Mouse (Mus musculus) heart, postnatal 0 days (tissue): Measurements from ENCODE around the gene Dbn1. TPM values are rescaled to one million over a fixed set of nuclear protein-coding genes. Genes with fewer than 3 reads are reported as not detected.
A peak's percentile ranks its signal among the peaks of the same experiment; 100 is the strongest.

Source experiments
- ATAC-seq: fragments of 200-750 bp; cut with Nextera tagmentation; 2 replicates; pipeline ENCODE4 v1.8.0; 2017; ENCODE audit warnings: low read depth, moderate number of reproducible peaks, moderate library complexity; ENCODE audit not compliant: insufficient read depth
- DNase-seq: peaks from one replicate; pipeline ENCODE4 v3.0.0-alpha.2; 2016; ENCODE audit warnings: low spot score
- H3K27ac ChIP-seq: fragments of 300-500 bp; sonication (generic); 2 replicates; pipeline ENCODE4 v1.5.1; 2014; ENCODE audit warnings: low read depth, mild to moderate bottlenecking
- H3K27me3 ChIP-seq: fragments of 300-500 bp; sonication (generic); 2 replicates; pipeline ENCODE4 v1.6.1; 2014; ENCODE audit warnings: low read length, mixed read lengths; ENCODE audit not compliant: control insufficient read depth, insufficient read depth
- H3K36me3 ChIP-seq: fragments of 300-500 bp; sonication (generic); replicated peaks from 2 replicates; pipeline ENCODE4 v1.6.1; 2014; ENCODE audit warnings: low read length, mixed read lengths; ENCODE audit not compliant: control insufficient read depth, insufficient read depth
- H3K4me1 ChIP-seq: fragments of 300-500 bp; sonication (generic); 2 replicates; pipeline ENCODE4 v1.6.1; 2014; ENCODE audit warnings: antibody characterized with exemption; ENCODE audit not compliant: control insufficient read depth, insufficient read depth
- H3K4me2 ChIP-seq: fragments of 300-500 bp; sonication (generic); 2 replicates; pipeline ENCODE4 v1.6.1; 2014; ENCODE audit warnings: low read depth, mild to moderate bottlenecking, low read length, moderate library complexity
- H3K4me3 ChIP-seq: fragments of 300-500 bp; sonication (generic); 2 replicates; pipeline ENCODE4 v1.5.1; 2014; ENCODE audit warnings: low read depth, low read length
- H3K9ac ChIP-seq: fragments of 300-500 bp; sonication (generic); replicated peaks from 2 replicates; pipeline ENCODE4 v1.6.1; 2014; ENCODE audit warnings: low read depth, low read length, mixed read lengths
- H3K9me3 ChIP-seq: fragments of 300-500 bp; sonication (generic); replicated peaks from 2 replicates; pipeline ENCODE4 v1.6.1; 2016; ENCODE audit warnings: low read length; ENCODE audit not compliant: control insufficient read depth
- CTCF ChIP-seq: IDR thresholded peaks from 2 replicates; pipeline ENCODE4 v1.5.1; 2016; ENCODE audit warnings: antibody characterized with exemption, control low read depth, low read depth
- EP300 ChIP-seq: IDR thresholded peaks from 2 replicates; pipeline ENCODE4 v1.6.1; 2016; ENCODE audit warnings: antibody characterized with exemption, low read depth
- WGBS: fragments of 180-500 bp; shearing (Covaris S2); extraction: QIAGEN DNeasy Blood & Tissue Kit; methylation state at CpG from one replicate; pipeline ENCODE4 v1.1.7; 2014; 5-methylcytosine and 5-hydroxymethylcytosine counted together
- polyA plus RNA-seq: library from polyadenylated mRNA; unstranded; fragments of >200 nt; fragmentation: Nextera tagmentation; extraction: Ambion mirVana; gene quantifications from 2 replicates; pipeline ENCODE4 v1.2.1, GENCODE M21; 2015
- total RNA-seq: library from RNA; depleted of rRNA; stranded (reverse); fragments of >200 nt; gene quantifications from 2 replicates; pipeline ENCODE4 v1.2.3, GENCODE M21; 2014; ENCODE audit warnings: low replicate concordance

The Dbn1 gene
- total and polyA plus RNA-seq, 2 experiments from 2014 or later: 30.9 to 38.5 TPM

GRCm38 (mm10) chr13:55523278-55523677, 35.4 kb upstream of the Dbn1 start:
- Histone ChIP-seq H3K36me3 (no peaks in the 10 kb centered on the region; the same call in 1 of the 2 replicates), H3K4me3 (no peak overlapping the region), H3K4me2 (no peak overlapping the region), H3K9ac (no peak overlapping the region), H3K27ac (peak overlapping the region; percentile 70), H3K27me3 (peaks cover 3% of the 10 kb centered on the region; the same call in 1 of the 2 replicates), H3K9me3 (no peaks in the 10 kb centered on the region), H3K4me1 (no peaks in the 10 kb centered on the region)
- ATAC-seq: peak; percentile 43
- TF ChIP-seq CTCF: no peak
- no peak for TF ChIP-seq EP300
- DNase-seq: no peak
- WGBS: 66% methylated on average over 17 of the region's 17 CpGs

DNA sequence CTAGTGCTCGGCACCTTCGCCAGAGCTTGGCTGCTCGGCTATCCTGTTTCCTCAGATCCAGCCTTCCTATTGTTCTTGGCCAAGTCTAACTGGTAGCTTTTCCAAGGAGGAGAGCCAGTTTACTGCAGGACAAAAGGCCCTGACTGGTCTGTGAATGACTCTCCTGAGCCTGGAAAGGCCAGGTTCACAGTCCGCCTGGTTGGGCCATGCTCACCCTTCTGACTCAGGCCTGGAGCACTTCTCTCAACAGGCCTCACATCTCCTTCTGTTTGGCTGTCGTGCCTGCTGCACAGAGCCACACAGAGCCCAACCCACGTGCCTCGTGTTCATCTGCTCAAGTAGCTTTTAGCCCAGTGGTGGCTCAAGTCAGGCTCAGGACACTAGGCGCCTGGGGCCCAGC, 34.8 kb upstream of the Dbn1 start:
- Histone ChIP-seq H3K4me1 (no peaks in the 10 kb centered on the region), H3K36me3 (no peaks in the 10 kb centered on the region; the same call in 1 of the 2 replicates), H3K27ac (peak overlapping the region; percentile 70), H3K4me3 (no peak overlapping the region), H3K4me2 (no peak overlapping the region), H3K9me3 (no peaks in the 10 kb centered on the region), H3K27me3 (peaks cover 7% of the 10 kb centered on the region; the same call in 1 of the 2 replicates), H3K9ac (no peak overlapping the region)
- 43% methylated on average over 8 of the region's 8 CpGs for WGBS
- no peak for TF ChIP-seq CTCF
- TF ChIP-seq EP300: no peak
- peak; percentile 43 for DNase-seq
- ATAC-seq: peak; percentile 74

DNA sequence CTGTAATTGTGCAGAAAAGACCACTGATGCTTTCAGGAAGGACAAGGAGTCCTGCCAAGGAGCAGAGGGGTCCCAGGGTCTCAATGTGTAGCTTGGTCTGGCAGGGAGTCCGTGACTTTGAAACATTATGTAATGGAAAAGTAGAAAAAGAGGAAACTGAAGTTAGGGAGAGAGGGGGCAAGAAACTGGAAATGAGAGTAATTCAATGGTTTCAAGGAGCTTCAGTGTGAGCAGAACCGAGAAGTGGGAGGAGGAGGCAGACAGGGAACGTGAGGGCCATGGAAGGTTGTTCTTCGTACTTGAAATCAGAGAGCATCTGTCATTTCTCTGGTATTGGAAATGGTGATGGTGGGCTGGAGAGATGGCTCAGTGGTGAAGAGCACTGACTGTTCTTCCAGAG, 31.7 kb upstream of the Dbn1 start:
- Histone ChIP-seq H3K27ac (no peak overlapping the region), H3K9me3 (no peaks in the 10 kb centered on the region), H3K4me3 (no peak overlapping the region), H3K9ac (no peak overlapping the region), H3K4me1 (no peaks in the 10 kb centered on the region), H3K36me3 (no peaks in the 10 kb centered on the region), H3K4me2 (no peak overlapping the region), H3K27me3 (peaks cover 24% of the 10 kb centered on the region)
- DNase-seq (no peak), ATAC-seq (no peak)
- WGBS: 48% methylated on average over 4 of the region's 4 CpGs
- TF ChIP-seq CTCF (no peak), EP300 (no peak)

- Histone ChIP-seq H3K9me3 (no peaks in the 10 kb centered on the region), H3K4me1 (peaks cover 4% of the 10 kb centered on the region), H3K4me3 (no peak overlapping the region), H3K4me2 (no peak overlapping the region), H3K36me3 (no peaks in the 10 kb centered on the region), H3K9ac (no peak overlapping the region), H3K27ac (no peak overlapping the region), H3K27me3 (peaks cover 34% of the 10 kb centered on the region)
- peak; percentile 55 for DNase-seq
- WGBS: 4% methylated on average over 5 of the region's 5 CpGs
- ATAC-seq: no peak
- TF ChIP-seq CTCF (peak; percentile 92), EP300 (no peak)
Measured at GRCm38 (mm10) chr13:55516955-55517354, 29.0 kb upstream of the Dbn1 start.

- DNase-seq: no peak
- Histone ChIP-seq H3K4me2 (peak overlapping the region; percentile 84), H3K4me1 (peaks cover 27% of the 10 kb centered on the region), H3K27me3 (peaks cover 35% of the 10 kb centered on the region), H3K4me3 (peak overlapping the region; percentile 88), H3K9me3 (no peaks in the 10 kb centered on the region), H3K36me3 (peaks cover 16% of the 10 kb centered on the region), H3K9ac (no peak overlapping the region), H3K27ac (no peak overlapping the region)
- 33% methylated on average over 9 of the region's 9 CpGs for WGBS
- TF ChIP-seq CTCF (no peak), EP300 (no peak)
- no peak for ATAC-seq
Measured at GRCm38 (mm10) chr13:55513828-55514227, 25.9 kb upstream of the Dbn1 start.

GRCm38 (mm10) chr13:55513111-55513748, 25.3 kb upstream of the Dbn1 start, which contains the start of gene Pdlim7:
Gene Pdlim7 (minus strand): TSS chr13:55513676.
- WGBS: 0% methylated on average over 49 of the region's 55 CpGs
- H3K9me3 ChIP-seq: no peaks in the 10 kb centered on the region
- peak within 1 kb of the TSS; percentile 84 for H3K4me2 ChIP-seq
- peaks cover 22% of the 10 kb centered on the region for H3K36me3 ChIP-seq
- H3K4me3 ChIP-seq: peak within 1 kb of the TSS; percentile 88
- ATAC-seq: peak; percentile 56
- H3K4me1 ChIP-seq: peaks cover 27% of the 10 kb centered on the region
- peak within 1 kb of the TSS; percentile 89 for H3K9ac ChIP-seq
- TF ChIP-seq CTCF (peak; percentile 79), EP300 (no peak)
- H3K27me3 ChIP-seq: peaks cover 37% of the 10 kb centered on the region
- peak within 1 kb of the TSS; percentile 94 for H3K27ac ChIP-seq
- peak; percentile 76 for DNase-seq
